Mouse (Mus musculus): ENCODE results near the gene Lamtor2. TPM values are rescaled to one million over a fixed set of nuclear protein-coding genes. Genes with fewer than 3 reads are reported as not detected.

The Lamtor2 gene
- polyA plus RNA-seq, 1 experiment from 2014 or later, result 183 TPM

GRCm38 (mm10) chr3:88553525-88553879 lies 628 bp upstream of the Lamtor2 start, which contains the start of gene Ubqln4:
TSS of gene Ubqln4 (plus strand) at chr3:88553758.
- peaks cover 34% of the 10 kb centered on the region for H3K4me1 ChIP-seq
- H3K9ac ChIP-seq, result peak within 1 kb of the TSS; percentile 68
- peak within 1 kb of the TSS; percentile 96 for H3K27ac ChIP-seq (replicated peaks)
- peaks cover 30% of the 10 kb centered on the region for H3K36me3 ChIP-seq
- peak within 1 kb of the TSS; percentile 79 for H3K4me2 ChIP-seq (replicated peaks)
- H3K27me3 ChIP-seq, result no peaks in the 10 kb centered on the region
- peak; percentile 91 for ATAC-seq (ENCODE audit: insufficient number of reproducible peaks, low FRiP score, low TSS enrichment, low read depth)
- 0% methylated on average over 29 of the region's 37 CpGs for WGBS
- no peaks in the 10 kb centered on the region for H3K9me3 ChIP-seq (replicated peaks)
- peak within 1 kb of the TSS; percentile 76 for H3K4me3 ChIP-seq (replicated peaks)

GRCm38 (mm10) chr3:88552082-88552645 lies 710 bp downstream of the Lamtor2 start:
- no peak for ATAC-seq (ENCODE audit: insufficient number of reproducible peaks, low FRiP score, low TSS enrichment, low read depth)
- Histone ChIP-seq H3K36me3 (peaks cover 18% of the 10 kb centered on the region), H3K9me3 (replicated peaks) (no peaks in the 10 kb centered on the region), H3K9ac (peak overlapping the region; percentile 63), H3K4me3 (replicated peaks) (peak overlapping the region; percentile 76), H3K4me2 (replicated peaks) (peak overlapping the region; percentile 79), H3K4me1 (peaks cover 37% of the 10 kb centered on the region), H3K27ac (replicated peaks) (peak overlapping the region; percentile 96), H3K27me3 (no peaks in the 10 kb centered on the region)
- 21% methylated on average over 16 of the region's 16 CpGs for WGBS

DNA sequence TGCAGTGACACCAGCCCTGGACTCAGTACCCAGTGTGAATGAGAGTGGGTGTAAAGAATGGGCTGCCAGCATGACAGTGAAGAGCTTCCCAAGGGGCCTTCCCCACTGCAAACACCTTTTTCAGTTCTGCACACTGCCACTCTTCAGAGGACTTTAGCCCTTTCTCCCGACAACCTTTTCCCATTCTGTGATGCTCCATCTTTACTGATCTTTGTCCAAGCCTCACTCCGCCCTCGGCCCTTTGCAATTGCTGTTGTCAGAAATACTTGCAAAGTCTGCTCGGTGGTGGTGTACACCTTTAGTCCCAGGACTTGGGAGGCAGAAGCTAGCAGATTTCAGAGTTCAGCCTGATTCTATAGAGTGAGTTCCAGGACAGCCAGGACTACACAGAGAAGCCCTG lies 1.3 kb downstream of the Lamtor2 start:
- no peaks in the 10 kb centered on the region for H3K27me3 ChIP-seq
- no peak for ATAC-seq (ENCODE audit: insufficient number of reproducible peaks, low FRiP score, low TSS enrichment, low read depth)
- peaks cover 37% of the 10 kb centered on the region for H3K4me1 ChIP-seq
- no peaks in the 10 kb centered on the region for H3K9me3 ChIP-seq (replicated peaks)
- 85% methylated on average over 4 of the region's 4 CpGs for WGBS
- peak overlapping the region; percentile 76 for H3K4me3 ChIP-seq (replicated peaks)
- no peak overlapping the region for H3K27ac ChIP-seq (replicated peaks)
- peak overlapping the region; percentile 79 for H3K4me2 ChIP-seq (replicated peaks)
- H3K9ac ChIP-seq, result 0 out of 2 replicates have a peak overlapping the region, but pooled peaks have one; percentile 63
- peaks cover 12% of the 10 kb centered on the region for H3K36me3 ChIP-seq

GRCm38 (mm10) chr3:88548180-88548917 lies 4.5 kb downstream of the Lamtor2 start, which contains the start of gene Rab25:
TSS of gene Rab25 (minus strand) at chr3:88548300.
- no peak within 1 kb of the TSS for H3K9ac ChIP-seq
- no peaks in the 10 kb centered on the region for H3K36me3 ChIP-seq
- H3K9me3 ChIP-seq (replicated peaks), result no peaks in the 10 kb centered on the region
- peak within 1 kb of the TSS; percentile 35 for H3K4me2 ChIP-seq (replicated peaks)
- WGBS, result 40% methylated on average over 18 of the region's 18 CpGs
- no peaks in the 10 kb centered on the region for H3K27me3 ChIP-seq
- no peak for ATAC-seq (ENCODE audit: insufficient number of reproducible peaks, low FRiP score, low TSS enrichment, low read depth)
- H3K4me3 ChIP-seq (replicated peaks), result peak within 1 kb of the TSS; percentile 27
- peak within 1 kb of the TSS; percentile 81 for H3K27ac ChIP-seq (replicated peaks)
- H3K4me1 ChIP-seq, result peaks cover 35% of the 10 kb centered on the region

- WGBS, result 71% methylated on average over 6 of the region's 6 CpGs
- Histone ChIP-seq H3K36me3 (0 out of 2 replicates have a peak, but pooled peaks cover 2% of the 10 kb centered on the region), H3K4me1 (peaks cover 30% of the 10 kb centered on the region), H3K9me3 (replicated peaks) (no peaks in the 10 kb centered on the region), H3K27me3 (no peaks in the 10 kb centered on the region), H3K9ac (no peak overlapping the region), H3K27ac (replicated peaks) (no peak overlapping the region), H3K4me2 (replicated peaks) (peak overlapping the region; percentile 4; the same call in 1 of the 2 replicates), H3K4me3 (replicated peaks) (peak overlapping the region; percentile 13; the same call in 1 of the 2 replicates)
- no peak for ATAC-seq (ENCODE audit: insufficient number of reproducible peaks, low FRiP score, low TSS enrichment, low read depth)
These were observed 6.0 kb downstream of the Lamtor2 start for GRCm38 (mm10) chr3:88546674-88547418.

GRCm38 (mm10) chr3:88544955-88545591 lies 7.8 kb downstream of the Lamtor2 start:
- H3K4me3 ChIP-seq (replicated peaks), result no peak overlapping the region
- no peak overlapping the region for H3K27ac ChIP-seq (replicated peaks)
- peaks cover 12% of the 10 kb centered on the region; the same call in 1 of the 2 replicates for H3K36me3 ChIP-seq
- H3K9me3 ChIP-seq (replicated peaks), result no peaks in the 10 kb centered on the region
- no peak overlapping the region for H3K4me2 ChIP-seq (replicated peaks)
- no peak for ATAC-seq (ENCODE audit: insufficient number of reproducible peaks, low FRiP score, low TSS enrichment, low read depth)
- 57% methylated on average over 20 of the region's 20 CpGs for WGBS
- H3K9ac ChIP-seq, result no peak overlapping the region
- peaks cover 31% of the 10 kb centered on the region for H3K4me1 ChIP-seq
- H3K27me3 ChIP-seq, result no peaks in the 10 kb centered on the region

- H3K9me3 ChIP-seq (replicated peaks), result no peaks in the 10 kb centered on the region
- H3K4me2 ChIP-seq (replicated peaks), result no peak overlapping the region
- H3K4me3 ChIP-seq (replicated peaks), result no peak overlapping the region
- no peaks in the 10 kb centered on the region for H3K27me3 ChIP-seq
- peaks cover 34% of the 10 kb centered on the region for H3K4me1 ChIP-seq
- H3K36me3 ChIP-seq, result peaks cover 15% of the 10 kb centered on the region; the same call in 1 of the 2 replicates
- no peak overlapping the region for H3K27ac ChIP-seq (replicated peaks)
- H3K9ac ChIP-seq, result no peak overlapping the region
- WGBS, result 35% methylated on average over 5 of the region's 5 CpGs
- ATAC-seq (ENCODE audit: insufficient number of reproducible peaks, low FRiP score, low TSS enrichment, low read depth), result no peak
These were observed 8.4 kb downstream of the Lamtor2 start for GRCm38 (mm10) chr3:88544514-88544913.

- H3K4me3 ChIP-seq (replicated peaks), result no peak overlapping the region
- H3K9ac ChIP-seq, result no peak overlapping the region
- no peaks in the 10 kb centered on the region for H3K9me3 ChIP-seq (replicated peaks)
- H3K4me1 ChIP-seq, result peaks cover 38% of the 10 kb centered on the region
- no peak overlapping the region for H3K27ac ChIP-seq (replicated peaks)
- H3K36me3 ChIP-seq, result peaks cover 15% of the 10 kb centered on the region; the same call in 1 of the 2 replicates
- no peaks in the 10 kb centered on the region for H3K27me3 ChIP-seq
- no peak for ATAC-seq (ENCODE audit: insufficient number of reproducible peaks, low FRiP score, low TSS enrichment, low read depth)
- no peak overlapping the region for H3K4me2 ChIP-seq (replicated peaks)
- 55% methylated on average over 5 of the region's 5 CpGs for WGBS
These were observed 9.0 kb downstream of the Lamtor2 start for GRCm38 (mm10) chr3:88543651-88544410.

DNA sequence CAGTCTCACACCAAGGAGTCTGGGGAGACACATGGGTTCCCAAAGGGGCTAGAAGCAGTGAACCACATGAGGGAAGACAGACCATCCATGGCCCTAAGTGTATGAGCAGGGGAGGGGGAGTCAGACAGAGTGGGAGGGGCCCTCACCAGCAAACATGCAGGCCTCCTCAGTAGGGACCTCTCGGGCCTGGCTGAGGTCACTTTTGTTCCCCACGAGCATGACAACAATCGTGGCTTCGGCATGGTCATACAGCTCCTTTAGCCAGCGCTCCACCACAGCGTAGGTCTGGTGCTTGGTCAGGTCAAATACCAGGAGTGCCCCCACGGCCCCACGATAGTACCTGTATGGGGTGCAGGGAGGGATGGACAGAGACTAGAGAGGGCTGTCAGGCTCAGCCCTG lies 9.7 kb downstream of the Lamtor2 start:
- Histone ChIP-seq H3K4me3 (replicated peaks) (no peak overlapping the region), H3K9me3 (replicated peaks) (no peaks in the 10 kb centered on the region), H3K36me3 (peaks cover 22% of the 10 kb centered on the region; the same call in 1 of the 2 replicates), H3K27me3 (no peaks in the 10 kb centered on the region), H3K4me1 (peaks cover 39% of the 10 kb centered on the region), H3K27ac (replicated peaks) (no peak overlapping the region), H3K9ac (no peak overlapping the region), H3K4me2 (replicated peaks) (no peak overlapping the region)
- WGBS, result 77% methylated on average over 8 of the region's 8 CpGs
- ATAC-seq (ENCODE audit: insufficient number of reproducible peaks, low FRiP score, low TSS enrichment, low read depth), result no peak

DNA sequence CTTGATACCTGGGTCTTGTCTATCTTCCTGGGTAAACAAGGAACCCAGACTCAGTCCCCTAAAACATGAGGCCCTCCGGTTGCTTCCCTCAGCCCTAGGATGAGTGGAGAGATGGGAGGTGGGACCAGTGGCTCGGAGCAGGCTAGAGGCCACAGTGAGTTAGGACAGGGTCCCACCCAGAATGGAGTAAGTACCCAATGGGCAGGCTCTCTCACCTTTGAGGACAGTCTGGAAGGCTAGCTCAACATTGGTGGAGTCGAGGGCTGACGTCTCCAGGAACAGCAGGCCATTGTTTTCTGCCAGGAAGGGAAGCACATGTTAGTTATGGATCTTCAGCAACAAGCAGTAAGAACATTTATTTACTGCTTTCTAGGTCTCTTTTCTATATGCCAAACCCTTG lies 10.4 kb downstream of the Lamtor2 start:
- Histone ChIP-seq H3K27me3 (no peaks in the 10 kb centered on the region), H3K4me1 (peaks cover 46% of the 10 kb centered on the region), H3K4me3 (replicated peaks) (no peak overlapping the region), H3K27ac (replicated peaks) (peak overlapping the region; percentile 5; the same call in 1 of the 2 replicates), H3K4me2 (replicated peaks) (no peak overlapping the region), H3K9ac (no peak overlapping the region), H3K9me3 (replicated peaks) (no peaks in the 10 kb centered on the region), H3K36me3 (peaks cover 29% of the 10 kb centered on the region)
- no peak for ATAC-seq (ENCODE audit: insufficient number of reproducible peaks, low FRiP score, low TSS enrichment, low read depth)
- 44% methylated on average over 4 of the region's 4 CpGs for WGBS
